Mouse (Mus musculus): ENCODE measurements around the gene Lrrc17.
A peak's percentile ranks its signal among the peaks of the same experiment; 100 is the strongest.

The Lrrc17 gene

DNA sequence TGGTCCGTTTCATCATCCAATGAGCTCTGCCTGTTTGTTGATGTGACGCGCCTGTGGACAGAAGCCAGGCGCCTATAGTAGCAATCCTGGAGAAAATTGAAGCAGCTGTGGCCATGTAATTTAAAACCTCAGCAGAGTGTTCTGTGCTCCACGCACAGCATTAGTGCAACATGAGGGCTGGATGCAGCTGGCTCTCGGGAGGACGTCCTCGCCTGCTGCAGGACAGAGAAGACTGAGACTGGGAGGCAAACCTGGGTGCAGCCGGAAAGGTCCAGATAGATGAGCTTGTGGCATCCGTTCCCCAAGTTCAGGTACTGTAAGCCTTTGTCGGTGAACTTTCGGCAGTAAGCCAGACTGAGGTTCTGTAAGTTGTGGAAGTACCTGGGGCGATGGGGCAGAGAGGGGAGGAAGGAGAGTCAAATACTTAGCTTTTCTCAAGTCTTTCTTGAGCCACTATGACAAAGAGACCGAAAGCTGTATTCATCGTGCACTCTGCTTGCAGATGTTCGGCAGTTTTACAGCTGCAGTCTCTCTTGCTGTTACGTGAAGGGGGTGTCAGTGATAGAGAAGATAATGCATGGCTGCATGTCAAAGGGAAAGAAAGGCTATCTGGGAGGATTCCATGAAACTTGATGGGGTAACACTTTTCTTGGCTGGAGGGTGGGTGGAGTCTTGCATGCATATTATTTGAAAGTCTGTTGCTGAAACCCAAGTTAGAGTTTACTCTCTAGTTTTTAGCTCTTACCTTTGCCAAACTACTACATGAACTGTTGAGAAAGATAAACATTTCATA is at the start of gene Lrrc17:
Lrrc17 (plus strand) TSS at position 151 of the 793 bp plus-strand sequence.
- no peak for DNase-seq (ENCODE audit: low read depth, low spot score)

- no peak for DNase-seq (ENCODE audit: low read depth, low spot score)
Measured at GRCm38 (mm10) chr5:21494781-21495180, 48.6 kb upstream of the Lrrc17 start.

GRCm38 (mm10) chr5:21496321-21496720 is 47.0 kb upstream of the Lrrc17 start:
- DNase-seq (ENCODE audit: low read depth, low spot score), result no peak

DNA sequence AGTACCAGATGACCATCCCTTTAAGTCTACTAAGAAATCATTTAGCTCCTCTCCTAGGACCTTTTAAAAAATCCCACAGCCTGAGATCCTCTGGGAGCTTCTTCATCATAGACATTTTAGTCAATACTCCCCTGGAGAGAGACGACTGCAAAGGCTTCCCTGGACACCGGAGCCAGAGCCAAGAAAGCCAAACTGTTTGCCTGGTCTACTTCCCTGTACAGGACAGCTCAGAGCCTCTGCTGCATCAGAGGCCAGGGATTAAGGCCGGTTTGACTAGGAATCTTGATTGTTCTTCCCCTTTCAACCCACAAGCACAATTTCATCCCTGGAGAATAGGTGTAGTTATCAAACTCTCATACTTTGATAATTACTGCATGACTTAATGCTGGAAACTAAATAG is 46.5 kb upstream of the Lrrc17 start:
- DNase-seq (ENCODE audit: low read depth, low spot score), result no peak

- no peak for DNase-seq (ENCODE audit: low read depth, low spot score)
Measured at GRCm38 (mm10) chr5:21498490-21498889, 44.9 kb upstream of the Lrrc17 start.

DNA sequence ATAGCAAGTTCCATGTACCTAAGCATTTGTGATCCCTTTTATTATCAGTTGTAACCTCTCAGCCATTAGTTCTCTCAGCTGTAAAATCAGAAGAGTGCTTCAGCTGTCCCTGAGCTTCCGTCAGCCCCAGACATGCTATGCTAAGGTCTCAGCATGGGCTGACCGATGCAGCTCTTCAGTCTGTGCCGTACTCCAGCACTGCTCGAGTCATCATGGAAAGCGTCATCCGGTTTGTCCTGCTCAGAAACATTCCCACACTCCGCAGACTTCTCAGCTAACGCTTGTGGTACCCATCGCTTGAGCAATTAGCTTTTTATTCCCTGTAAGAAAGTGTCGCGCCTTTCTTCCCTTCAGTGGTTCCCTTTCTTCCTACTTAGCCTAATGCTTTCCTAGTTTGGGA is 44.4 kb upstream of the Lrrc17 start:
- no peak for DNase-seq (ENCODE audit: low read depth, low spot score)

DNA sequence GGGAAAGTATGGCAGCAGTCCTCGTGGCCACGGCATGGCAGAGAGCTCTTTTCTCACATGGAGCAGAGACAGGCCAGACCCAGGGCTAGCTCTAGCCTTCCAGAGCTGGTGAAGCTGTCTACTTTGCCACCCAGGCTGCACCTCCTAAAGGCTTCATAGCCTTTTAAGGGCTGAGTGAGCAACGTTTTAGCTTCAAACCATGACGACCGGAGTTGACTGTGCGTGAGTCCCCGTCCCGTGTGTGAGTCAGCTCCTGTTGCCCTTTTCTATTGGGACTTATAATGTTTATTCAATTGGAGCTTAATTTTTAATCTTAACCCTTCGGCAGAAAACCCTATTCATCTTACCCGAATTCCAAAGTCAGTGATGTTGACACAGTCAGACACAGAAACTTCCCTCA is 43.2 kb upstream of the Lrrc17 start:
- no peak for DNase-seq (ENCODE audit: low read depth, low spot score)

- no peak for DNase-seq (ENCODE audit: low read depth, low spot score)
Measured at GRCm38 (mm10) chr5:21500941-21501340, 42.4 kb upstream of the Lrrc17 start.

GRCm38 (mm10) chr5:21502936-21503610 is 40.3 kb upstream of the Lrrc17 start:
- no peak for DNase-seq (ENCODE audit: low read depth, low spot score)

DNA sequence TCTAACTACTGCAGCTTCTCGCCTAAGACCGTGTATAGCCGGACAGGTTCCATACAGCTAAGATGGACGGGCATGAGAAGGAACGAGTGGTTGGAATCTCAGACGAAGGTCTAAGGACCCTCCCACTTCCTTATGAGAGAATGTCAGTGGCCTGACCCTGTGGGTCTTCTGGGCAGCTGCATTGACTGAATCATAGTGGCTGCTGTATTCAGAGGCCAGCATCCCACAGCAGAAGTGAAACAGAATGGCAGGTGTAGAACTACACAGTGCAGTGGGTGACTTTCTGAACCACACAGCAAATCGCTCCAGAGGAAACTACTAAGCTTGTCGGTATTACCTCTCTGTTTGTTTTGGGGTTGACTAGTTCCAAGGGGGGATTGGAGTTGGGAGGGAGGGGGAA is 38.2 kb upstream of the Lrrc17 start:
- no peak for DNase-seq (ENCODE audit: low read depth, low spot score)

DNA sequence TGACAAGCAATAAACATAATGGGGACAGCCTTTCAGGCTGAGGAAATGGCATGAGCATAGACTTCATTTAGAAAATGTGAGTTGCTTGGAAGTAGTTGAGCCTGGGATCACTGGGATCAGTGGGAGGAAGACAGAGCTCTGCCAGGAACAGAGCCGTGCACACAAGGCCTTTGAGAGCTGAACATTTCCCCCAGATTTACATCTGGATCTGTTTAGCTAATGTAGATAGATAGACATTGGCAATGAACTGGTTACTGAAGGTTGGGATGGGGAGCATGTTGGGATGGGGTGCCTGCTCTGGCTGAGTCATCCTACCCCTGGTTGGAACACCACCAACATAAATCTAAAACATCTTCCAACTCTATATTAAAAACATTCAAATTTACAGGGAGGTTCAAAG is 36.5 kb upstream of the Lrrc17 start:
- no peak for DNase-seq (ENCODE audit: low read depth, low spot score)

DNA sequence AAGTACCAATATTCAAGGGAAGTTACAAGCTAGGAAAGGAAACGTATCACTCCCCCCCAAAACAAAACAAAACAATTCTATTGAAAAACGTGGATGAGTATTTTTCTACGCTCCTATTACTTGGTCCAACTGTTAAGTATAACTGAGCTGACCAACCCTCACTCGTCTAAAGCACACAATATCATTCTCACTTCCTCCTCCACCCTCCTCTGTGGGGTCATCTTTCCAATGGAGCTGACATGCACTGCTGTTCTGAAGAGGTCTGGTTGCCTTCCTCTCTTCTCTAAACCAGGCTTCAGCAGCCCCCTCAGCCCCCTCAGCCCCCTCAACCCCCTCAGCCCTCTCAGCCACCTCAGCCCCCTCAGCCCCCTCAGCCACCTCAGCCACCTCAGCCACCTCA is 33.6 kb upstream of the Lrrc17 start:
- no peak for DNase-seq (ENCODE audit: low read depth, low spot score)

- no peak for DNase-seq (ENCODE audit: low read depth, low spot score)
Measured at GRCm38 (mm10) chr5:21513363-21513762, 30.0 kb upstream of the Lrrc17 start.

- DNase-seq (ENCODE audit: low read depth, low spot score), result peak; percentile 22
Measured at GRCm38 (mm10) chr5:21517562-21517961, 25.8 kb upstream of the Lrrc17 start.

DNA sequence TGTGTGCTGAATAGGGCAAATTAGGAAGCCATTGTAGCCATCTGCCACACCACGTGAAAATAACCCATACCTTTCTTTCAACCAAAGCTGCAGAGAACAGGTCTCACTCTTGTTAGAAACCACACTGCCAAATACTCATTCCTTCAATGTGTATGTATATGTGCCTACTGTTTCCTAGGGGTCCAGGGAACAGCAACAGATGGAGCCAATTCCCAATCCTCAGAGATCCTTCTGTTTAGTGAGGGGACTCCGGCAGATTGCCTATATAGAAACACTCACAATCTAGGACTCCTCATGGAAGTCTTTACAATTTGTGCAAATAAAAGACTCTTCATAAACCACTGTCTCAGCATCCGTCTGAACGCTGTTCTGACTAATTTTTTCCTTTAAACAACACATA is 25.2 kb upstream of the Lrrc17 start:
- DNase-seq (ENCODE audit: low read depth, low spot score), result no peak

DNA sequence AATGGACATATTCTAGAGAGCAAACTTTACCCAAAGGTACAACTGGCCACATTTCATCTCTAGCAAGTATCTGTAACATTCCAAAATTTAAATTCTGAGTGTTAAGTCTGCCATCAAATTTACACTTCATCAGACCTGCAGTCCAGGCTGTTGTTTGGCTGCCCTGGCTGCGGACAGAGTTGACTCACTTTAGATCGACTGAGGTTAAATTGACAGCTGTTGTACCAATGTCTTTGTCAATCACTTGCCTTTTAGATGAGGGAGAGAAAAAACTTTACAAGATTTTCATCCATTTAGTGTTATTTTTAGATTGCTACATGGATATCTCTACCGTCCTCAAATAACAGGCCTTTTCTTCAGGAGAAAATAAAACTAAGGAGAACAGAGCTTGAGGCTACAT is 24.2 kb upstream of the Lrrc17 start:
- DNase-seq (ENCODE audit: low read depth, low spot score), result no peak

GRCm38 (mm10) chr5:21526835-21527485 is 16.4 kb upstream of the Lrrc17 start:
- no peak for DNase-seq (ENCODE audit: low read depth, low spot score)

- no peak for DNase-seq (ENCODE audit: low read depth, low spot score)
Measured at GRCm38 (mm10) chr5:21527488-21527911, 15.9 kb upstream of the Lrrc17 start.

DNA sequence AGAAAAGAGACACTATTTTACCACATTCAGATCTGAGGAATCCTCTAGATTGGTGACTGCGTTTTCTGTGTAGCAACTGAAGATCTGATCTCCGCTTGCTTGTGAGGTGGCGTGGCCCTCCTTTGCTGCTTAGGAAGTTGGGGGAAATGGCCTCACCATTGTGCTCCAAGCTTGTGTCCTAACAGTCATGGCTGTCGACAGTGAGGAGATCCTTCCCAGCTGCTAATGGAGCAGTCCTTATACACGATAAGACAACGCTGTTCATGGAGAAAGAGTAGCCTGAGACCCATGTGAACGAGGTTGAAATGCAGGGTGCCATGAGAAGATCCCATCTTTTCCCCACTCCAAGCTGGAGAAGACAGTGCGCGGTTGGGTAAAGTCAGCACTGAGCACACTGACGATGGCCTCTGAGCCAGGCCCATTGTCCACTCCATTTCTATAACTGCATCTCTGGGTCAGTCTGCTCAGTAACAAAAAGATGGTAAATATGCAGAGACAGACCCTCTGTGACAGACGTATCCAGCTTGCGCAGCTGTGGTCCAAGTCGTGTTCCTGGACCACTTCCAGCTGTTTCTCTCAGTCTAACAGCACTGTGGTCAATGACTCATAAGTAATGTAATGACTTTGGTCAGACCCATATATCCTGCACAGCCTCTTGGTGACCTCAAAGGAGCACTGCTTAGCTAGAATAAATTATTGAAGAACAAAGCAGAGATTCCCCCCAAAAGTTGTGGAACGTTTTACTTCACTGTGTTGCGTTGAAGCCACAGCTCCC is 15.1 kb upstream of the Lrrc17 start:
- no peak for DNase-seq (ENCODE audit: low read depth, low spot score)

- DNase-seq (ENCODE audit: low read depth, low spot score), result no peak
Measured at GRCm38 (mm10) chr5:21529110-21529720, 14.1 kb upstream of the Lrrc17 start.

GRCm38 (mm10) chr5:21532126-21532525 is 11.2 kb upstream of the Lrrc17 start:
- DNase-seq (ENCODE audit: low read depth, low spot score), result no peak

Measured in CD4-positive helper T cell, adult 2 months (primary cell).